Mouse (Mus musculus): Measurements from ENCODE around the gene AI593442. TPM values are rescaled to one million over a fixed set of nuclear protein-coding genes. Genes with fewer than 3 reads are reported as not detected.

Gene AI593442
- polyA plus RNA-seq, 1 experiment from 2014 or later: 0.24 TPM

DNA sequence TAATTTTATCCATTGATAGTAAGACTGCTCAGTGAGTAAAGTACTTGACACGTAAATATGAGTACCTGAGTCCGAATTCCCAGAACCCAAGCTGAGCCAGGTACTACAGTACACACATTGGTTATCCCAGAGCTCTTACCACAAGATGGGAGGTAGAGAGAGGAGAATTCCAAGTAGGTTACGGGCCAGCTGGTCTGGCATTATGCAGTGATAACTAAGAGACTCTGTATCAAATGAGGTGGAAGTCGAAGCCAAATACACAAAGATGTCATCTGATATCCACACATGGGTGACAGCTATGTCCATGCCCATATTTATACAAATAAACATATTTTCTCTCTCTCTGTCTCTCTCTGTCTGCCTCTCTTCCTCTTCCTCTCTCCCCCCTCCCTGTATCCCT lies 35.4 kb downstream of the AI593442 start:
- 93% methylated on average over 4 of the region's 4 CpGs for WGBS
- peaks cover 2% of the 10 kb centered on the region; the same call in 1 of the 2 replicates for H3K4me1 ChIP-seq

GRCm38 (mm10) chr9:52635991-52636390 lies 43.6 kb downstream of the AI593442 start:
- H3K27ac ChIP-seq (replicated peaks): no peak overlapping the region
- no peaks in the 10 kb centered on the region for H3K9me3 ChIP-seq
- WGBS: 56% methylated on average over 2 of the region's 2 CpGs
- peak; percentile 29 for DNase-seq (ENCODE audit: low spot score)
- no peaks in the 10 kb centered on the region for H3K4me1 ChIP-seq
- no peaks in the 10 kb centered on the region for H3K36me3 ChIP-seq (replicated peaks)
- H3K27me3 ChIP-seq (replicated peaks; ENCODE audit: low read depth, poor library complexity, severe bottlenecking): no peaks in the 10 kb centered on the region
- H3K4me3 ChIP-seq: no peak overlapping the region

More for the DNA sequence above, 35.4 kb downstream of the AI593442 start:
- Histone ChIP-seq H3K9me3 (no peaks in the 10 kb centered on the region), H3K27me3 (replicated peaks; ENCODE audit: low read depth, poor library complexity, severe bottlenecking) (no peaks in the 10 kb centered on the region), H3K36me3 (replicated peaks) (no peaks in the 10 kb centered on the region), H3K27ac (replicated peaks) (no peak overlapping the region), H3K4me3 (no peak overlapping the region)
- no peak for DNase-seq (ENCODE audit: low spot score)

DNA sequence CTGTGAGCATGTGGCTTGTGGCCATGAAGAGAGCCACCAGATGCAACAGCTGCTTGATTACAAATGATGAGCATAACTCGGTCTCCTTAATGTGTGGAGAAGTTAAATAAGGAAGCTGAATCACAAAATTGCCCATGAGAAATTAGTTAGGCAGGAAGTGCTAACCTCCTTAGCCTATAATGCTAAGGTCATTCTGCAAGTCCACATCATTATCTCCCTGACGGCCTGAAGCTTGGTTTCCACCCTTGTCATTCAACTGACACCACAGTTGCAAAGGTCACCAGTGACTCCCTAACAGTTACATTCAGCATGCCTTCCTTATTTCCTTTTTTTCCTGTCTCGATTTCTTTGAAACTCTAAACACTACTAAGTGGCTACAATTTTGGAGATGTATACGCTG lies 55.7 kb downstream of the AI593442 start:
- no peaks in the 10 kb centered on the region for H3K9me3 ChIP-seq
- DNase-seq (ENCODE audit: low spot score): no peak
- no peak overlapping the region for H3K27ac ChIP-seq (replicated peaks)
- H3K27me3 ChIP-seq (replicated peaks; ENCODE audit: low read depth, poor library complexity, severe bottlenecking): no peaks in the 10 kb centered on the region
- no peak overlapping the region for H3K4me3 ChIP-seq
- H3K36me3 ChIP-seq (replicated peaks): no peaks in the 10 kb centered on the region
- 50% methylated on average over 4 of the region's 4 CpGs for whole genome bisulfite sequencing
- H3K4me1 ChIP-seq: peaks cover 6% of the 10 kb centered on the region; the same call in 1 of the 2 replicates

All from embryonic facial prominence, embryonic 10.5 days (tissue).